Mouse (Mus musculus) neural tube, embryonic 13.5 days (tissue): ENCODE results near the gene Vmn2r106. TPM values are rescaled to one million over a fixed set of nuclear protein-coding genes. Genes with fewer than 3 reads are reported as not detected.

ENCODE experiments used
- ATAC-seq: fragments of 200-750 bp; cut with Nextera tagmentation; 2 replicates; pipeline ENCODE4 v1.8.0; 2017; ENCODE audit warnings: low read depth, mild to moderate bottlenecking, moderate TSS enrichment, moderate library complexity
- H3K27ac ChIP-seq: fragments of 300-500 bp; sonication (generic); replicated peaks from 2 replicates; pipeline ENCODE4 v1.5.1; 2015; ENCODE audit warnings: moderate library complexity, mild to moderate bottlenecking, inconsistent platforms
- H3K27me3 ChIP-seq: fragments of 300-500 bp; sonication (generic); 2 replicates; pipeline ENCODE4 v1.6.1; 2015; ENCODE audit warnings: mild to moderate bottlenecking, inconsistent platforms
- H3K36me3 ChIP-seq: fragments of 300-500 bp; sonication (generic); 2 replicates; pipeline ENCODE4 v1.6.1; 2015; ENCODE audit warnings: mild to moderate bottlenecking, inconsistent platforms
- H3K4me1 ChIP-seq: fragments of 300-500 bp; sonication (generic); replicated peaks from 2 replicates; pipeline ENCODE4 v1.6.1; 2015; ENCODE audit warnings: inconsistent platforms
- H3K4me2 ChIP-seq: fragments of 300-500 bp; sonication (generic); 2 replicates; pipeline ENCODE4 v1.6.1; 2015; ENCODE audit warnings: inconsistent platforms, mild to moderate bottlenecking, moderate library complexity
- H3K4me3 ChIP-seq: fragments of 300-500 bp; sonication (generic); 2 replicates; pipeline ENCODE4 v1.5.1; 2015; ENCODE audit warnings: mild to moderate bottlenecking, inconsistent platforms
- H3K9ac ChIP-seq: fragments of 300-500 bp; sonication (generic); 2 replicates; pipeline ENCODE4 v1.6.1; 2015; ENCODE audit warnings: moderate library complexity, mild to moderate bottlenecking, inconsistent platforms
- H3K9me3 ChIP-seq: fragments of 300-500 bp; sonication (generic); 2 replicates; pipeline ENCODE4 v1.6.1; 2016; ENCODE audit warnings: inconsistent platforms
- WGBS: fragments of 180-500 bp; shearing (Covaris S2); methylation state at CpG from one replicate; pipeline ENCODE4 v1.1.7; 2015; 5-methylcytosine and 5-hydroxymethylcytosine counted together
- polyA plus RNA-seq: library from polyadenylated mRNA; unstranded; fragments of >200 nt; fragmentation: Nextera tagmentation; extraction: Ambion mirVana; gene quantifications from 2 replicates; pipeline ENCODE4 v1.2.1, GENCODE M21; 2015

The Vmn2r106 gene
- not detected in 2 replicates for polyA plus RNA-seq

- WGBS, result 81% methylated on average over 1 of the region's 1 CpGs
- no peak within 1 kb of the TSS for H3K27ac ChIP-seq
Observed at GRCm38 (mm10) chr17:20285453-20285852, at the start of gene Vmn2r106. TSS of gene Vmn2r106 (minus strand) at chr17:20285553.

GRCm38 (mm10) chr17:20305790-20306189, 20.4 kb upstream of the Vmn2r106 start:
- no peak for ATAC-seq
- no peaks in the 10 kb centered on the region for H3K27me3 ChIP-seq
- no peak overlapping the region for H3K9ac ChIP-seq
- 88% methylated on average over 1 of the region's 1 CpGs for WGBS
- H3K4me2 ChIP-seq, result no peak overlapping the region
- no peak overlapping the region for H3K4me3 ChIP-seq
- no peaks in the 10 kb centered on the region for H3K36me3 ChIP-seq
- H3K27ac ChIP-seq, result no peak overlapping the region
- no peaks in the 10 kb centered on the region; the same call in 1 of the 2 replicates for H3K9me3 ChIP-seq
- H3K4me1 ChIP-seq, result no peaks in the 10 kb centered on the region

More at GRCm38 (mm10) chr17:20285453-20285852, at the start of gene Vmn2r106:
- Histone ChIP-seq H3K36me3 (no peaks in the 10 kb centered on the region), H3K4me1 (no peaks in the 10 kb centered on the region), H3K4me3 (no peak within 1 kb of the TSS), H3K27me3 (no peaks in the 10 kb centered on the region), H3K9me3 (no peaks in the 10 kb centered on the region), H3K9ac (no peak within 1 kb of the TSS), H3K4me2 (no peak within 1 kb of the TSS)
- ATAC-seq, result no peak

GRCm38 (mm10) chr17:20286906-20287305, 1.6 kb upstream of the Vmn2r106 start:
- H3K9ac ChIP-seq, result no peak overlapping the region
- no peak overlapping the region for H3K4me2 ChIP-seq
- H3K27ac ChIP-seq, result no peak overlapping the region
- H3K36me3 ChIP-seq, result no peaks in the 10 kb centered on the region
- no peak overlapping the region for H3K4me3 ChIP-seq
- H3K27me3 ChIP-seq, result no peaks in the 10 kb centered on the region
- no peaks in the 10 kb centered on the region for H3K9me3 ChIP-seq
- H3K4me1 ChIP-seq, result no peaks in the 10 kb centered on the region
- ATAC-seq, result no peak

- Histone ChIP-seq H3K9me3 (peaks cover 19% of the 10 kb centered on the region; the same call in 1 of the 2 replicates), H3K9ac (no peak overlapping the region)
- 72% methylated on average over 4 of the region's 4 CpGs for WGBS
Observed at GRCm38 (mm10) chr17:20255522-20255921, 29.8 kb downstream of the Vmn2r106 start.

GRCm38 (mm10) chr17:20234952-20235351, 50.4 kb downstream of the Vmn2r106 start, which contains the start of gene Vmn2r105:
TSS of gene Vmn2r105 (minus strand) at chr17:20235052.
- Histone ChIP-seq H3K9me3 (peaks cover 8% of the 10 kb centered on the region), H3K27ac (no peak within 1 kb of the TSS), H3K27me3 (no peaks in the 10 kb centered on the region), H3K4me2 (no peak within 1 kb of the TSS), H3K4me1 (no peaks in the 10 kb centered on the region), H3K9ac (no peak within 1 kb of the TSS), H3K4me3 (no peak within 1 kb of the TSS), H3K36me3 (no peaks in the 10 kb centered on the region)
- ATAC-seq, result no peak
- WGBS, result 76% methylated on average over 2 of the region's 2 CpGs

More at GRCm38 (mm10) chr17:20255522-20255921, 29.8 kb downstream of the Vmn2r106 start:
- ATAC-seq, result no peak
- no peaks in the 10 kb centered on the region for H3K4me1 ChIP-seq
- H3K36me3 ChIP-seq, result no peaks in the 10 kb centered on the region
- no peak overlapping the region for H3K4me3 ChIP-seq
- H3K27ac ChIP-seq, result no peak overlapping the region
- H3K4me2 ChIP-seq, result no peak overlapping the region
- H3K27me3 ChIP-seq, result no peaks in the 10 kb centered on the region

Other genes with a start within 250 kb of the Vmn2r106 start
- gene Vmn2r104, start 237.2 kb downstream of the Vmn2r106 start, polyA plus RNA-seq, result not detected in 2 replicates
- not detected in 2 replicates for gene Fpr-rs7, start 171.3 kb downstream of the Vmn2r106 start, polyA plus RNA-seq
- not detected in 2 replicates for gene Fpr-rs6, start 102.5 kb downstream of the Vmn2r106 start, polyA plus RNA-seq
- not detected in 2 replicates for gene Vmn2r105, start 50.5 kb downstream of the Vmn2r106 start, polyA plus RNA-seq
- not detected in 2 replicates for gene Vmn2r107, start 59.7 kb upstream of the Vmn2r106 start, polyA plus RNA-seq
- gene Vmn1r224, start 128.6 kb upstream of the Vmn2r106 start, polyA plus RNA-seq, result not detected in 2 replicates
- gene Vmn2r108, start 195.8 kb upstream of the Vmn2r106 start, polyA plus RNA-seq, result not detected in 2 replicates
- gene Vmn1r225, start 212.6 kb upstream of the Vmn2r106 start, polyA plus RNA-seq, result not detected in 2 replicates